Mouse (Mus musculus): Measurements from ENCODE around the gene Kdm2a.

GRCm38 (mm10) chr19:4437886-4438285, 39.8 kb upstream of the Kdm2a start:
- TF ChIP-seq MYOG (IDR thresholded peaks at IDR 0.05; ENCODE audit: control insufficient read depth in 1 of 3, insufficient read depth in 1 of 3, insufficient read length in 2 of 3, low read depth in 2 of 3) (no peak), USF1 (IDR thresholded peaks at IDR 0.05; ENCODE audit: low read depth) (peak; percentile 69), POLR2A (IDR thresholded peaks at IDR 0.05; ENCODE audit: insufficient read length, low read depth) (no peak), MYOD1 (IDR thresholded peaks at IDR 0.05; ENCODE audit: control insufficient read depth in 1 of 3, insufficient read length in 2 of 3, low read depth in 2 of 3) (no peak), TCF12 (IDR thresholded peaks at IDR 0.05; ENCODE audit: insufficient read depth, poor library complexity, severe bottlenecking) (no peak), REST (IDR thresholded peaks at IDR 0.05; ENCODE audit: insufficient read depth, insufficient read length) (no peak), E2F4 (IDR thresholded peaks at IDR 0.05; ENCODE audit: insufficient read depth) (no peak), SRF (IDR thresholded peaks at IDR 0.05; ENCODE audit: control insufficient read depth, insufficient read length, low read depth) (no peak), MAX (IDR thresholded peaks at IDR 0.05; ENCODE audit: low read depth) (no peak), CEBPB (IDR thresholded peaks at IDR 0.05; ENCODE audit: insufficient read depth, poor library complexity, severe bottlenecking) (no peak)

All from myocyte (in vitro differentiated cells).